Mouse (Mus musculus) embryo, embryonic 10 days (tissue): ENCODE results near the gene Pde8b.
"Not testable (repeated sequence)": the region's sequence is repeated elsewhere in the genome, so short reads cannot be mapped to it uniquely, and the experiment has no call there.

Source experiments
- DNase-seq: peaks from one replicate; pipeline ENCODE4 v3.0.0-alpha.2; 2015; ENCODE audit warnings: low spot score

Gene Pde8b

DNA sequence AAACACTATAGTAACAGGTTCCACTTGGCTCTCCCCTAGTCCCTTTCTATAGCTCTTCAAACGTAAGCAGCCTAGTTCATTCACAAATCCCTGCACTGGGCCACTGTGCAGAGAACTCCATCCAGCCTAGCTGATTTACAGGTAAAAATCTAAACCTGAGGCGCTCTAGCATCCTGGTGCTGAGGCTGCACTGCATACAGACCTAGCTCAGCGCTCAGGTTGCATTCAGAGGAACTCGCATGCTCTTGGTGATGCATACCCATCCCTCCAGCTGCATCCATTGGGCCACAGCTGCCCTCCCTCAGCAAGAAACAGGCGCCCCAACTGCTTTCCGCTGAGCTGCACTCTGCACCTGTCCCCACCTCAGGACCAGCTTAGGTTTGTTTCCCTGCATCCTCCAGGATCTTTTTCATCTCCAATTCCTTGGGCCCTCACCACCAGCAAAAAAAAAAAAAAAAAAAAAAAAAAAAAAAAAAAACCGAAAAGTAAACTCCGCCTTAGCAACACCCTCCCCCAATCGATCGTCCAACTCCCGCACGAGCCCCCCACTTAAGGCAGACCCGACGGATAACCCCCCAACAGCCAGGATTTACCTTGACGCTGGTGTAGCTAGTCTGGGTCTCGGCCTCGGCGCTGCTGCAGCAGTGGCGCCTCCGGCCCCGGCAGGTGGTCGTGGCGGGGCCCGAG, 28.1 kb downstream of the Pde8b start:
- DNase-seq, result no peak

DNA sequence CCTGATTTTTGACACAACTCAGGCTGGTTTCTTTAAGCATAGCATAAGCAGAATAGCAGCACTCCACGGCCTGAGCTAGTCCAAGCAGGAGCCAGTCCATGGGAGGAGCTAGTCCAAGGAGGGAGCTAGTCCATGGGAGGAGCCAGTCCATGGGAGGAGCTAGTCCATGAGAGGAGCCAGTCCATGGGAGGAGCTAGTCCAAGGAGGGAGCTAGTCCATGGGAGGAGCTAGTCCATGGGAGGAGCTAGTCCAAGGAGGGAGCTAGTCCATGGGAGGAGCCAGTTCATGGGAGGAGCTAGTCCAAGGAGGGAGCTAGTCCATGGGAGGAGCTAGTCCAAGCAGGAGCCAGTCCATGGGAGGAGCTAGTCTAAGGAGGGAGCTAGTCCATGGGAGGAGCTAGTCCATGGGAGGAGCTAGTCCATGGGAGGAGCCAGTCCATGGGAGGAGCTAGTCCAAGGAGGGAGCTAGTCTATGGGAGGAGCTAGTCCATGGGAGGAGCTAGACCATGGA, 34.4 kb downstream of the Pde8b start:
- not testable (repeated sequence) for DNase-seq

DNA sequence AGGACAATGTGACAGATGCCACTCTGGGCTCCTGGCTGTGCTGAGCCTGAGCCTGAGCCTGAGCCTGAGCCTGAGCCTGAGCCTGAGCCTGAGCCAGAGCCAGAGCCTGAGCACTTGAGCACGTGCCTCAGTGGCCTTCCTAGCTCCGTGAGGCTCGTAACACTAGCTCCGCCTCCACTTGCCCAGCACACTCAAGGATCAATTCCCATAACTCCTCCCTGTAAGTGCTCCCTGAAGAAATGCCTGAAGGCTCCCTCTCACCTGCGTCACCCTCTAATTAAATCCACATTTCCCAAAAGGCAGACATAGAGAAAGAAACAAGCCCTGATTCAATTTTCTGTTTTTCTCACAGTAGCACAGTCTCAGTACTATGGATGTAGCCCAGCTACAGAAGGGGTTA, 37.8 kb downstream of the Pde8b start:
- no peak for DNase-seq

DNA sequence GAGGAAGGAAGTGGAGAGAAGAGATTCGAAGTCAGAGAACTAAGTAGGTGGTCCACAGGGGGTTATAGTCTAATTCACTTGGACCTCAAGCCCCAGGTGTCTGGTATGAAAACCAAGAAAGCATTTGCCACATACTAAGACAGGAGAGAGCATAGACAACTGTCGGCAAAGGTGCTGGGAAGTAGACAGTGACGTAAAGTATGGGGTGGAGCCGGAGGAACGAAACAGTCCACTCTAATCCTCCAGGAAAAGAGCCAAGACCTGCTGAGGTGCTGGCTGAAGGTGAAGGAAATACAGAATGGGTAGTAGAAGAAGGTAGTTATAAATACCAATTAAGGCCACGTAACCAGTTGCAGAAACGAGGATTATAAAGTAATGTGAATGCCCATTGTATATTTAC, 42.8 kb downstream of the Pde8b start:
- not testable (repeated sequence) for DNase-seq

DNA sequence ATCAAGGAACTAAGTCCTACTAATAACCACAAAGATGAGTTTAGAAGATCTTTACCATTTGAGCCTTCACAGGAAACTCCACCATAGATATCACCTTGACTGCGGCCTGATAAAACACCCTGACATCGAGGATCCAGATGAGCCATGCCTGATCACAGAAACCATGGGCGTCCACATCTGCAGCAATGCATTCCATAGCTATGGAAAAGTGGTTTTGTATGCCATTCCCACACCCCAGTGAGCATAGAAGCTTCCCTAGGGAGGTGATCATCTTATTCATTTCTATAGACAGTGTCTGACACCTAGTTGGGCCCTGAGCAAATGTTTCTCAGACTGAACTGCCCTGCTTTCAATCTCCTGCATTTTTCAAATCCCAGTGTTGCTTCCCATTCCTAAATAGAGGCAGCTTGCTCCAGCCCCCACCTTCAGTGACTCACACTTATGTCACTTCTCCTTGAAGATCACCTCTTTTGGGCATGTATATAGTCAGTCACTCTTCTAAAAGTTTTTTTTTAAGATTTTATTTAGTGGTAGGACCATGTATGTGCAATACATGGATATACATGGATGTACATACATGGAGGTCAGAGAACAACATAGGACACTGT, 47.9 kb downstream of the Pde8b start:
- no peak for DNase-seq

DNA sequence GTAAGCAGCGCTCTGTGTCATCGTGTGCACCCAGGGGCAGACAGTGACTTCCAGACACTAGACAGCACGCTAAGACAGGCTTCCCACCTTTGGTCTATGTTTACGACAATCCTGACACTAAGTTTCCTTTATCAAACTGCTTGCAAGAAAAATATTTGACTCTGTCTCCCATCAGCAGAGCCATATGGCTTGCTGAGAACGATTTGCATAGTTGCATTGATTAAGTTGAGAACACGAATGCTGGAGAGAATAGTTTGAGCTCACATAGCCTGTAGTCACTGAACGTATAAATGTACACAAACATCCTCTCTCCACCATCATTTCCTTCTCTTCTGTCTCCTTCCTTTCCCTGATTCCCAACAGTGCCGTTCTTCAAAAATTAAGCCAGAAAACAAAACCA, 49.3 kb downstream of the Pde8b start:
- no peak for DNase-seq

DNA sequence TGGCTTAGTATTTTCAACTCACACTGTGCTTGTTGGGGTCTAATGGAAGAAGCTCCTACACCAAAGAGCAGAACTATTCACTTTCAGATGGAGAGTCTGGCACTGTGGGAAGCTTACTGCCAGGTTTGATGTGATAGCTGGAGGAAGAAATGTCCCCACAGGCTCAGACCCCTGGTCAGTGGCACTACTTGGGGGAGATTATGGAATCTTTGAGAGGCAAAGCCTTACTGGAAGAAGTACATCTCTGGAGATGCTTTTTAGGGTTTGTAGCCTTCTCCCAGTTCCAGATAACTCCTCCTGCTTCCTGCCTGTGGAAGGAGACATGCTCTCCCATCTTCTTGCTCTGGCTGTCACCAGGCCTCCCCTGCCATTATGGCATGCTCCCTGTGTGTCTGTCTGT, 50.1 kb downstream of the Pde8b start:
- DNase-seq, result no peak

DNA sequence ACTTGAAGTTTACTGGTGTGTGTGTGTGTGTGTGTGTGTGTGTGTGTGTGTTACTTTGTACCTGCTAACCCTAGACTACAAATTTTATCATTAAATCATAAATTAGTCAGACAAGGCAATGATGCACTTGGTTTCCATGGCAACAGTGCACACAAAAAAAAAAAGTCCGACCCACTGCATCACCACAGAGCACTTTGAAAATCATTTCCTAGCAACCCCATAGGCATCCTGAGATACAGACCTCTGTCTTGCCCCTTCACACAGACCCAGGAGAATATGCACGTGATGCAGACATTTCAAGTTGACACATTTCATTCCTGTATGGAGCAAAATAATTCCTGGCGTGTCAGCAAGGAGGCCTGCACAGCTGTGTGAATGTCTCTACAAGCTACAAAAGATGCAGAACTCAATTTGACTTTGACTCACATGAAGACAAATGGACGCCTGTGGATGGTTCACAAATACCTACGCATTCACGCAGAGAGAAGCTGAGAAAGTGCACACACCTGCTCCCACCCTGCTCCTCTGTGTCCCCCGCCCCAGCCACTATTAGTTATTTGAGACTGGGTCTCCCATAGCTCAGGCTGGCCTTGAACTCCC, 53.9 kb downstream of the Pde8b start:
- DNase-seq, result no peak

DNA sequence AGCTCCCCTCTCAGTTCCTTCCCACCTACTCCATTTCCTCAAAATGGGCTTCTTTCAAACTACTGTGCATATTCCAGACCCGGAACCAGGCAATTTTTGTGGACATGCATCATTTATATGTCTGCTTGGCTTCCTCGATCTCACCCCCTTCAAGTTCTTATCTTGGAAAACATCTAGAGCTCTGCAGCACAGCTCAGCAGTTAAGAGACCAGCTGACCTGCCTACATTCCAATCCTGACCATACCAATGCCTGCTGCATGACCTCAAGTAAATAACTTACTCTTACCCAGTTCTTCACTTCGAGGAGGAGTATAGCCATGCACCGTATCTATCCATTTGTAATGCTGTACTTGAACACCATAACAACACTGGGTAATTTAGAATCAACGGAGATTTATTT, 58.2 kb downstream of the Pde8b start:
- DNase-seq, result no peak

DNA sequence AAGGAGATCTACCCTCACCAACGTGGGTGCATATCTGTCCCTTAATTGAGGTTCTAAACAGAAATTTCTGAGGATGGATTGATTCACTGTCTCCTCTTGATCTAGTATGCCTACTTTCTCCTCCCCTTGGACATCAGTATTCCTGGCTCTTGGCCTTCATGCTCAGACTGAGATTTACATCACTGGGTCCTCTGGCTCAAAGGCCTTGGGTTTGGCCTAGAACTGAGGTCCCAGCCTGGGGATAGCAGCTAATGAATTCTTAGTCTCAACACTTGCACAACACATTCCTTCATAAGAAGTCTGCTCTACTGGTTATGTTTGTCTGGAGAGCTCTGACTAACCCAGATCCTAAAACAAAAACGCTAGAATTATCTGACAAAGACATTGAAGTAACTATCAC, 61.0 kb downstream of the Pde8b start:
- DNase-seq, result no peak

DNA sequence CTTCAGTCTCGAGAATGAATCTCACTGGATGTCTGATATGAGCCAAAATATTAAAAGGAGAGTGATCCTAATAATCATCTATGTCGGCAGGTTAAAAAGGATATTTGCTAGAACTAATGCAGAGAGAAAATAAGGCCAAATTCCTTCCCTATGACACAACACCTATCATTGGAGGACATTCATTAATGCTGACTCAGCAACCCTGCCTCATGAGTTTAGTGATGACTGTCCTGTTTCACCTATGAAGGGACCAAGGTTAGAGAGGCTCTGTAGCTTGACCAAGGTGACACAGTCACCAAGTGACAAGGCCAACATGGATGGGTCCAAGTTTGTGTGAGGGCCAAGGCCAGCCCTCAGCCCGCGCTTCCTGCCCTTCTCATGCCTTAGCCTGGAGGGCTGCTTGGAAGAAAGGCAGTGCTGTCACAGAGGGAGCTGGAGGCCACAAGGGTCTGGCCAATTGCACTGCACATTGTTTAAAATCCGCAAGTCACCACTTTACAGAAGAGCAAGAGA, 62.9 kb downstream of the Pde8b start:
- no peak for DNase-seq

DNA sequence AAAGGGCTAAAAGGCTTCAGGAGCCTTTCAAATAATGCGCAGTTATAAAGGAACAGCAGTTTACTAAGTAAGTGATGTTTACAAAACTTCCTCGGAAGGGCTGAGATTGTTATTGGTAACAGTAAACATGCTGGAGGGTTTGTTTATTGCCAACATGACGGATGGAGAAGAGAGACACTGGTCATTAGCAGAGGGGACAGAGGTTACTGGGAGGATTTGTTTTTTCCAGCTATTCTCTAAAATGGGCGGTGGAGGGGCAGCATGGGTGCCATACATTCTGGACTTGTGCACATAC, 63.4 kb downstream of the Pde8b start:
- no peak for DNase-seq

DNA sequence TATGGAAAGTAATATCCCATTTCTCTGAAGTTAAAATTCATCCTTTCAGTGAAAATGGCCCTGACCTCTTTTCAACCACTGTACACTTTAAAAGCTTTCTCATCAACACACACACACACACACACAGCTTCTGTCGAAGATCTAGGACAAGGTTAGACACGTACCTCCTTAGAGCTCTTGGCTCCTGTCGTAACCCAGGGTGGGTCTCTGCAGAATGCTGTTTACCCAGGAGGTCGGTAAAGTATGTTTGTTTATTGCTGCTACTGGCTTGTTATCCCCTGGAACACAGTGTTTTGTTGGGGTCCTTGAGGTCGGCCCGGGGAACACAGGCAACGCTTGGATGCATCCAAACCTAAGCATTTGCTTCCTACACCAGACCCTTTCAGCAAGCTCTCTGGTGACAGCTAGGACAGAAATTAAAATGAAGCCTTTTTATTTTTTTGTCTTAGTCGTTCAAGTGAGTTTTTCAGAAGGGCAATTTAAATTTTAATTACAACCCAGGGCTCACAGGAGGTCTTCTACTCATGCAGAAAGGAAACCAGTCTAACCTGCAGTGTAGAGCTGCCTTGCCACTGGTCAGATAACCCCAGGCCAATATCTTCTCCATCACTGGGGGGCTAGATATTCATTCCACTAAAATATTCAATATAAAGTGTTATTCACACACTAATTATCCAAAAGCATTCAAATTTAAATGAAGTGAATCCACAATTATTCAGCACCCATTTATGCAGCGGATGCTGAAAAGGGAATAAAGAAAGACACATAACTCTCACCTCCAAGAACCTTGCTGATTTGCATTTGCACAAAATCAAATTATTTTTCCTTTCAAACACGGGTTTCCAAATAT, 64.0 kb downstream of the Pde8b start:
- no peak for DNase-seq

DNA sequence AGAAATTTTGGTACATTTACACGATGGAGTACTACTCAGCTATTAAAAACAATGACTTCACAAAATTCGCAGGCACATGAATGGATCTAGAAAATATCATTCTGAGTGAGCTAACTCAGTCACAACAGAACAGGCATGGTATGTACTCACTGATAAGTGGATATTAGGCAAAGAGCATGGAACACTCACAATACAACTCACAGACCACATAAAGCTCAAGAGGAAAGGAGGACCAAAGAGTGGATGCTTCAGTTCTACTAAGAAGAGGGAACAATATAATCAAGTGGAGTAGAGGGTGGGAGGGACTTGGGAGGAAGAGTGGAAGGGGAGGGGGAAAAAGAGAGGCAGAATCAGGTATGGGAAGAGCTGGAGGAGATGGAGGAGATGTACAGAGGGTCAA, 66.5 kb downstream of the Pde8b start:
- no peak for DNase-seq

DNA sequence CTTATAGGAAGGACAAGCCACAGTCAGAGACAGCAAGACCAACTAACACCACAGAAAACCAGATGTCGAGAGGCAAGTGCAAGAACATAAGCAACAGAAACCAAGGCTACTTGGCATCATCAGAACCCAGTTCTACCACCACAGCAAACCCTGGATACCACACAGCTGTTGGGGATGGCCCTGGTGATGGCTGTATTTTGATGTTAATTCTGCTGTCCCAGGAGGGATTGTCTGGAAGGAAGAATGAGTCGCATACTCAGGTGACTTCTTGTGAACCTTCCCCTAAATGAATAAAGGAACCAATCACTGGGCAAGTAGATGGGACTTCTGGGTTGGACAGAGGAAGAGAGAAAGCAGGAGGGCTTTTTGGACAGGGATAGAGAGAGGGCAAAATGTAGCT, 69.9 kb downstream of the Pde8b start:
- no peak for DNase-seq

DNA sequence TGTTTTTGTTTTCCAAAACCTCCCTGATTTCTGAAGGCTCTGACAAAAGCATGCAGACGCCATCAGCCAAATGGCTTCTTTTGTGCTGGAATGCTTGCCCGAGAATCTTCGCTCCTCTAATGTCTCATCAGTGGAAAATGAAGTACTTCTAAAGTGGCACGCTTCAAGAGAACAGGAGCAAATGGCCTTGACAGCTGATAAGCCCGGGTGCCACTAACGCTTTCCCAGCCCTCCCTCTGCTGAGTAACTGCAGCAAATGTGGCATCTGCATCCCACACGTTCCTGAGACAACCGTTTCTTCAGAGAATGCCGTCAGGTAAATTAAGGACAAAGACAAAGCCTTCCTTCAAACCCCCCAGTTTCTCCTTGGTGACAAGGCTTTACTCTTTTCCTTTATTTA, 72.8 kb downstream of the Pde8b start:
- DNase-seq, result no peak

DNA sequence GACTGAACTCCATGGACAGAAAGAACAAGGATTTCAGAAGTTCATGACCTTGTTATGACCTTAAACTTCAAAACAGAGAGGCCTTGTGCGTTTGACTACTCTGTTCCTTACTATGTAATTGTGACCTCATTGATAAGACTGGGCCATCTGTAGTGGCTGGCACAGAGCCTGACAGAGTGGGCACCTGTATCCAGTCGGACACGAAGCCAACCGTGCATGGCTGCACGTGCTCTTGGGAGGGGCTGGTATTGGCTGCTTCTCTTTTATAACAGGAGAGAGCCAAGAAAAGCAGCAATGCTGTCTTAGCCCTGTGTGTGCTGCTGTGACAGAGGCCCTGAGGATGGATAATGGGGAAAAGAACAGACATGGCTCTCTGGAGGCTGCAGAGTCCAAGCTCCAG, 73.7 kb downstream of the Pde8b start:
- no peak for DNase-seq

DNA sequence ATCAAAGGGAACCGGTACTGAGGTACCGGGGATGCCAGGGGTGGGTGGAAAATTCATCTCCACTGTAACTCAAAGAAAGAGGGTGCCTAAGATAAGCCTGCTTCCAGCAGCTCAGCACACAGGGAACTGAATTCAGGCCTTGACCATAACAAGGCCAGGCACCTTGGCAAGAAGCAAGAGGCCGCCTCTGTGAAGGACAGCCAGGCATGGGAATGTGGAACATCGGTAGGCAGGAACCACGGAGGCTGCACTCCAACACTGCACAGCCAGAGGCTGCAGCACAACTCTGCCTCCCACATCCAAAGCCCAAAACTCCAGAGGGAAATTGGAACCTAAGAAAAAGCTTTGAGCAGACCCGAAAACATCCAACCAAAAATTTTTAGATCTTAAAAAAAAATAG, 75.9 kb downstream of the Pde8b start:
- no peak for DNase-seq

DNA sequence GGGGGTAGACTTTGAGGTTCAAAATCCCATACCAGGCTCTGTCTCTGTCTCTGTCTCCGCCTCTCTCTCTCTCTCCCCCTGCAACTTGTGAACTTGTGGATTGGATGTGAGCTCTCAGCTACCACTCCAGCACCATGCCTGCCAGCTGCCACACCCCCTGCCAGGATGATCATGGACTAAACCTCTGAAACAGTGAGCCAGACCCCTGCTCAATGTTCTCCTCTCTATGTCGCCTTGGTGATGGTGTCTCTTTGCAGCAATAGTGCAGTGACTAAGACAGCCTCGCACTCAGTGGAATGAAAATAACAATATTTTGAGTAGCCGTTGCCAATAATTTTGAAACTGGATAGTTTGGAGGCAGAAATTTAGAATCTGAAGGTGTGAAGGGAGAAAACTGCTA, 77.8 kb downstream of the Pde8b start:
- no peak for DNase-seq

DNA sequence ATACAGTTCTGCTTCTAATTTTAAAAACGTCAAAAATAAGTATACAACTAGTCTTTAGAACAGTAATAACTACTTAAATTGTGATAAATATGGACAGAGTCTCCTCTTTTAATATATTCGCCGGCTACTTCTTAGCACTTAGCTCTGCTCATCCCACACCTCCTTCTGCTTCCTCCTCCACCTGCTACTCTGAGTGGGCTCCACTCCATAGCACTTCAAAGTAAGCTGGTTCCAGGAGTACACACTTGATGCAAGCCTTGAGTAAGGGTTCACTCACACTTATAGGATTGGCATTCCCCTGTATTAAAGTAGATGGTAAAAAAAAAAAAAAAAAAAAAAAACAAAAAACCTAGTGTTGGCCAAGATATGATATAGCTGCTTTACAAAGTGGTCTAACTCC, 89.9 kb downstream of the Pde8b start:
- no peak for DNase-seq

DNA sequence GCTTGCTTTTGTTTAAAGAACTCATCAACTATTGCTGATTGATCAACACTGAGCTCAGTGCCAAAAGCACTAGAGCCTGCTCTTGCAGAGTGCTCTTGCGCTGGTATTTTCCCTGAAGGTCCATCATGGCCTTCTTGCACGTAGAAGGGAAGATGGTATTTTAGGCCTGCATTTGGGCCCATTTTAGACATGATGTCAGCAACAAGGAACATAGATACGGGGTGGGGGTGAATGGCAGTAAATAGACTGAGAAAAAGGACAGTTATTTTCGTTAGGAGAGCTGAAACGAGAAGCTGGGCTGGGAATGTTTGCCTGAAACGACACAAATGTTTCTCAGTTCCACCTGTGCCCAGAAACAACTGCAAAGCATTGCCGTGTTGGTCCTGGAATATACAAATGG, 91.2 kb downstream of the Pde8b start:
- DNase-seq, result no peak

DNA sequence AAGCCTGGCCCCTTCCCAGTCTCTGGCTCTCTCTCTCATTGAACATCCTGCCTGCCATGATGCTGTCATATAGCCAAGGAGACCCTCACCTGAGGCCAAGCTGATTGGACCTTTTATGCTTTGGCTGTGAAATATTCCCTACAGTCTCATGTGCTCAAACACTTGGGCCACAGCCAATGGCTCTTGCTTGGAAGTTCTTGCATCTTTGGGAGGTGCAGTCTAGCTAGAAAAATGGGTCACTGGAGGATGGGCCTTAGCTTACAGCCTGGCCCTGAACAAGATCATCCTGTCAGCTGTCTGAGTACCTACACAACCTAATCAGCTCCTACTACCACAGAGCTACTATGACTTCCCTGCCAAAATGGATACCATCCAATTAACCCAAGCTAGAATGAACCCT, 105.4 kb downstream of the Pde8b start:
- DNase-seq, result no peak
